Mouse (Mus musculus) E14TG2a.4 (cell line): ENCODE measurements around the gene Nos1ap.

Experiments used
- CTCF ChIP-seq: conservative IDR thresholded peaks from 2 replicates; pipeline ENCODE4 v1.5.1; 2014; ENCODE audit warnings: low read length
- NANOG ChIP-seq: IDR thresholded peaks from 2 replicates; pipeline ENCODE4 v1.6.1; 2014; ENCODE audit warnings: borderline replicate concordance, low read length, mixed read lengths
- POU5F1 ChIP-seq: IDR thresholded peaks from 2 replicates; pipeline ENCODE4 v1.6.1; 2014; ENCODE audit warnings: low read length, borderline replicate concordance

- TF ChIP-seq CTCF (no peak), NANOG (no peak), POU5F1 (no peak)
Observed at GRCm38 (mm10) chr1:170429656-170430055, 160.0 kb downstream of the Nos1ap start.
